Mouse (Mus musculus) intestine, embryonic 15.5 days (tissue): Measurements from ENCODE around the gene Iqcd. TPM values are rescaled to one million over a fixed set of nuclear protein-coding genes. Genes with fewer than 3 reads are reported as not detected.

ENCODE experiments used
- ATAC-seq: fragments of 200-750 bp; cut with Nextera tagmentation; 2 replicates; pipeline ENCODE4 v1.8.0; 2017; ENCODE audit warnings: moderate TSS enrichment, moderate library complexity
- H3K27ac ChIP-seq: fragments of 300-500 bp; sonication (generic); 2 replicates; pipeline ENCODE4 v1.5.1; 2015; ENCODE audit warnings: mild to moderate bottlenecking, inconsistent platforms
- H3K27me3 ChIP-seq: fragments of 300-500 bp; sonication (generic); replicated peaks from 2 replicates; pipeline ENCODE4 v1.6.1; 2015; ENCODE audit warnings: inconsistent platforms
- H3K36me3 ChIP-seq: fragments of 300-500 bp; sonication (generic); 2 replicates; pipeline ENCODE4 v1.6.1; 2015; ENCODE audit warnings: inconsistent platforms
- H3K4me1 ChIP-seq: fragments of 300-500 bp; sonication (generic); replicated peaks from 2 replicates; pipeline ENCODE4 v1.6.1; 2015; ENCODE audit warnings: inconsistent platforms
- H3K4me2 ChIP-seq: fragments of 300-500 bp; sonication (generic); replicated peaks from 2 replicates; pipeline ENCODE4 v1.6.1; 2015; ENCODE audit warnings: mild to moderate bottlenecking, inconsistent platforms
- H3K4me3 ChIP-seq: fragments of 300-500 bp; sonication (generic); replicated peaks from 2 replicates; pipeline ENCODE4 v1.5.1; 2015; ENCODE audit warnings: inconsistent platforms
- H3K9ac ChIP-seq: fragments of 300-500 bp; sonication (generic); 2 replicates; pipeline ENCODE4 v1.6.1; 2015; ENCODE audit warnings: inconsistent platforms
- H3K9me3 ChIP-seq: fragments of 300-500 bp; sonication (generic); 2 replicates; pipeline ENCODE4 v1.6.1; 2016; ENCODE audit warnings: inconsistent platforms
- WGBS: fragments of 180-500 bp; shearing (Covaris S2); methylation state at CpG from one replicate; pipeline ENCODE4 v1.1.7; 2015; 5-methylcytosine and 5-hydroxymethylcytosine counted together
- polyA plus RNA-seq: library from polyadenylated mRNA; unstranded; fragments of >200 nt; fragmentation: Nextera tagmentation; extraction: Ambion mirVana; gene quantifications from 2 replicates; pipeline ENCODE4 v1.2.1, GENCODE M21; 2015

The Iqcd gene
- polyA plus RNA-seq, 1 experiment from 2014 or later, result 0.40 TPM

- peak overlapping the region; percentile 17; the same call in 1 of the 2 replicates for H3K9ac ChIP-seq
- H3K36me3 ChIP-seq, result no peaks in the 10 kb centered on the region
- peaks cover 82% of the 10 kb centered on the region for H3K4me1 ChIP-seq
- no peak for ATAC-seq
- no peaks in the 10 kb centered on the region for H3K9me3 ChIP-seq
- no peak overlapping the region for H3K4me3 ChIP-seq
- WGBS, result 49% methylated on average over 15 of the region's 15 CpGs
- H3K27ac ChIP-seq, result peak overlapping the region; percentile 76
- H3K4me2 ChIP-seq, result no peak overlapping the region
- no peaks in the 10 kb centered on the region for H3K27me3 ChIP-seq
These were observed 23.5 kb upstream of the Iqcd start for GRCm38 (mm10) chr5:120565171-120565905.

GRCm38 (mm10) chr5:120566101-120566500 lies 22.7 kb upstream of the Iqcd start:
- Histone ChIP-seq H3K9me3 (no peaks in the 10 kb centered on the region), H3K27ac (peak overlapping the region; percentile 76), H3K36me3 (no peaks in the 10 kb centered on the region), H3K27me3 (no peaks in the 10 kb centered on the region), H3K4me1 (peaks cover 84% of the 10 kb centered on the region), H3K4me3 (no peak overlapping the region), H3K4me2 (no peak overlapping the region), H3K9ac (peak overlapping the region; percentile 17; the same call in 1 of the 2 replicates)
- 60% methylated on average over 5 of the region's 5 CpGs for WGBS
- no peak for ATAC-seq

- WGBS, result 57% methylated on average over 9 of the region's 9 CpGs
- no peak for ATAC-seq
- Histone ChIP-seq H3K4me2 (0 out of 2 replicates have a peak overlapping the region, but pooled peaks have one; percentile 22), H3K27ac (peak overlapping the region; percentile 76), H3K4me1 (peaks cover 87% of the 10 kb centered on the region), H3K9me3 (no peaks in the 10 kb centered on the region), H3K4me3 (no peak overlapping the region), H3K9ac (no peak overlapping the region), H3K36me3 (no peaks in the 10 kb centered on the region), H3K27me3 (no peaks in the 10 kb centered on the region)
These were observed 22.0 kb upstream of the Iqcd start for GRCm38 (mm10) chr5:120566681-120567252.

- whole genome bisulfite sequencing, result 31% methylated on average over 21 of the region's 21 CpGs
These were observed 21.5 kb upstream of the Iqcd start for GRCm38 (mm10) chr5:120567253-120567701.

GRCm38 (mm10) chr5:120567761-120568211 lies 21.0 kb upstream of the Iqcd start:
- no peaks in the 10 kb centered on the region for H3K9me3 ChIP-seq
- ATAC-seq, result no peak
- peak overlapping the region; percentile 5; the same call in 1 of the 2 replicates for H3K4me2 ChIP-seq
- H3K9ac ChIP-seq, result peak overlapping the region; percentile 8; the same call in 1 of the 2 replicates
- WGBS, result 52% methylated on average over 14 of the region's 14 CpGs
- H3K27ac ChIP-seq, result peak overlapping the region; percentile 76
- H3K4me1 ChIP-seq, result peaks cover 78% of the 10 kb centered on the region
- no peak overlapping the region for H3K4me3 ChIP-seq
- no peaks in the 10 kb centered on the region for H3K27me3 ChIP-seq
- H3K36me3 ChIP-seq, result no peaks in the 10 kb centered on the region

More at GRCm38 (mm10) chr5:120567253-120567701, 21.5 kb upstream of the Iqcd start:
- no peaks in the 10 kb centered on the region for H3K27me3 ChIP-seq
- H3K4me3 ChIP-seq, result no peak overlapping the region
- H3K4me1 ChIP-seq, result peaks cover 82% of the 10 kb centered on the region
- H3K4me2 ChIP-seq, result peak overlapping the region; percentile 22; the same call in 1 of the 2 replicates
- H3K36me3 ChIP-seq, result no peaks in the 10 kb centered on the region
- 0 out of 2 replicates have a peak, but pooled peaks have one; percentile 22 for ATAC-seq
- peak overlapping the region; percentile 76 for H3K27ac ChIP-seq
- no peak overlapping the region for H3K9ac ChIP-seq
- no peaks in the 10 kb centered on the region for H3K9me3 ChIP-seq

- Histone ChIP-seq H3K4me3 (no peak overlapping the region), H3K4me2 (0 out of 2 replicates have a peak overlapping the region, but pooled peaks have one; percentile 5), H3K9me3 (no peaks in the 10 kb centered on the region), H3K27ac (peak overlapping the region; percentile 76), H3K4me1 (peaks cover 72% of the 10 kb centered on the region), H3K27me3 (no peaks in the 10 kb centered on the region), H3K9ac (peak overlapping the region; percentile 8; the same call in 1 of the 2 replicates), H3K36me3 (no peaks in the 10 kb centered on the region)
- 55% methylated on average over 9 of the region's 9 CpGs for WGBS
- no peak for ATAC-seq
These were observed 20.5 kb upstream of the Iqcd start for GRCm38 (mm10) chr5:120568336-120568768.

- ATAC-seq, result no peak
- H3K36me3 ChIP-seq, result no peaks in the 10 kb centered on the region
- H3K27me3 ChIP-seq, result no peaks in the 10 kb centered on the region
- H3K27ac ChIP-seq, result no peak overlapping the region
- peak overlapping the region; percentile 17; the same call in 1 of the 2 replicates for H3K9ac ChIP-seq
- H3K4me3 ChIP-seq, result no peak overlapping the region
- peaks cover 67% of the 10 kb centered on the region for H3K4me1 ChIP-seq
- no peaks in the 10 kb centered on the region for H3K9me3 ChIP-seq
- H3K4me2 ChIP-seq, result no peak overlapping the region
- 71% methylated on average over 4 of the region's 4 CpGs for WGBS
These were observed 19.9 kb upstream of the Iqcd start for GRCm38 (mm10) chr5:120568964-120569363.

GRCm38 (mm10) chr5:120569791-120570190 lies 19.0 kb upstream of the Iqcd start:
- no peak overlapping the region for H3K27ac ChIP-seq
- ATAC-seq, result no peak
- no peaks in the 10 kb centered on the region for H3K9me3 ChIP-seq
- H3K4me1 ChIP-seq, result peaks cover 65% of the 10 kb centered on the region
- no peak overlapping the region for H3K4me2 ChIP-seq
- 64% methylated on average over 3 of the region's 3 CpGs for WGBS
- H3K9ac ChIP-seq, result no peak overlapping the region
- no peaks in the 10 kb centered on the region for H3K36me3 ChIP-seq
- no peak overlapping the region for H3K4me3 ChIP-seq
- no peaks in the 10 kb centered on the region for H3K27me3 ChIP-seq

GRCm38 (mm10) chr5:120570289-120570897 lies 18.4 kb upstream of the Iqcd start:
- ATAC-seq, result no peak
- no peak overlapping the region for H3K4me2 ChIP-seq

GRCm38 (mm10) chr5:120571056-120571740 lies 17.6 kb upstream of the Iqcd start:
- Histone ChIP-seq H3K27ac (peak overlapping the region; percentile 57), H3K9ac (no peak overlapping the region), H3K36me3 (no peaks in the 10 kb centered on the region), H3K4me3 (no peak overlapping the region), H3K4me2 (no peak overlapping the region), H3K27me3 (no peaks in the 10 kb centered on the region), H3K4me1 (peaks cover 53% of the 10 kb centered on the region), H3K9me3 (no peaks in the 10 kb centered on the region)
- WGBS, result 49% methylated on average over 14 of the region's 14 CpGs
- ATAC-seq, result no peak; the same call in 1 of the 2 replicates

More at GRCm38 (mm10) chr5:120570289-120570897, 18.4 kb upstream of the Iqcd start:
- Histone ChIP-seq H3K27ac (peak overlapping the region; percentile 57; the same call in 1 of the 2 replicates), H3K9ac (no peak overlapping the region), H3K4me1 (peaks cover 61% of the 10 kb centered on the region), H3K36me3 (no peaks in the 10 kb centered on the region), H3K4me3 (no peak overlapping the region), H3K9me3 (no peaks in the 10 kb centered on the region), H3K27me3 (no peaks in the 10 kb centered on the region)
- 76% methylated on average over 11 of the region's 11 CpGs for WGBS

- Histone ChIP-seq H3K9ac (no peak overlapping the region), H3K27ac (no peak overlapping the region), H3K27me3 (no peaks in the 10 kb centered on the region), H3K36me3 (no peaks in the 10 kb centered on the region), H3K9me3 (no peaks in the 10 kb centered on the region), H3K4me1 (peaks cover 47% of the 10 kb centered on the region), H3K4me3 (no peak overlapping the region), H3K4me2 (no peak overlapping the region)
- 75% methylated on average over 10 of the region's 10 CpGs for WGBS
- no peak for ATAC-seq
These were observed 14.2 kb upstream of the Iqcd start for GRCm38 (mm10) chr5:120574469-120575063.
